Mouse (Mus musculus) liver, embryonic 16.5 days (tissue): Measurements from ENCODE around the gene Tmem107. TPM values are rescaled to one million over a fixed set of nuclear protein-coding genes. Genes with fewer than 3 reads are reported as not detected.

ENCODE experiments used
- ATAC-seq: fragments of 200-750 bp; cut with Nextera tagmentation; 2 replicates; pipeline ENCODE4 v1.8.0; 2017; ENCODE audit warnings: low read depth, mild to moderate bottlenecking, moderate number of reproducible peaks, moderate library complexity
- H3K27ac ChIP-seq: fragments of 300-500 bp; sonication (generic); 2 replicates; pipeline ENCODE4 v1.5.1; 2014; ENCODE audit warnings: mild to moderate bottlenecking, low read length
- H3K27me3 ChIP-seq: fragments of 300-500 bp; sonication (generic); 2 replicates; pipeline ENCODE4 v1.6.1; 2014; ENCODE audit warnings: low read depth, low read length, mixed read lengths; ENCODE audit not compliant: control insufficient read depth, insufficient read depth
- H3K36me3 ChIP-seq: fragments of 300-500 bp; sonication (generic); 2 replicates; pipeline ENCODE4 v1.6.1; 2014; ENCODE audit warnings: mild to moderate bottlenecking; ENCODE audit not compliant: control insufficient read depth, insufficient read depth
- H3K4me1 ChIP-seq: fragments of 300-500 bp; sonication (generic); 2 replicates; pipeline ENCODE4 v1.6.1; 2014; ENCODE audit warnings: low read depth, low read length, mixed read lengths; ENCODE audit not compliant: control insufficient read depth
- H3K4me2 ChIP-seq: fragments of 300-500 bp; sonication (generic); 2 replicates; pipeline ENCODE4 v1.6.1; 2014; ENCODE audit warnings: low read depth, low read length, mixed read lengths
- H3K4me3 ChIP-seq: fragments of 300-500 bp; sonication (generic); 2 replicates; pipeline ENCODE4 v1.5.1; 2014; ENCODE audit warnings: low read depth, mild to moderate bottlenecking, low read length
- H3K9ac ChIP-seq: fragments of 300-500 bp; sonication (generic); 2 replicates; pipeline ENCODE4 v1.6.1; 2014; ENCODE audit warnings: low read depth, low read length
- H3K9me3 ChIP-seq: fragments of 300-500 bp; sonication (generic); replicated peaks from 2 replicates; pipeline ENCODE4 v1.6.1; 2016; ENCODE audit warnings: low read length; ENCODE audit not compliant: control insufficient read depth
- WGBS: fragments of 180-500 bp; shearing (Covaris S2); extraction: QIAGEN DNeasy Blood & Tissue Kit; methylation state at CpG from one replicate; pipeline ENCODE4 v1.1.7; 2014; ENCODE audit not compliant: insufficient replicate concordance; 5-methylcytosine and 5-hydroxymethylcytosine counted together
- polyA plus RNA-seq: library from polyadenylated mRNA; unstranded; fragments of >200 nt; fragmentation: Nextera tagmentation; extraction: Ambion mirVana; gene quantifications from 2 replicates; pipeline ENCODE4 v1.2.1, GENCODE M21; 2015

Gene Tmem107
- polyA plus RNA-seq, 1 experiment from 2014 or later: 21.7 TPM

- Histone ChIP-seq H3K4me2 (peak overlapping the region; percentile 97), H3K27ac (peak overlapping the region; percentile 81), H3K9me3 (no peaks in the 10 kb centered on the region), H3K4me3 (peak overlapping the region; percentile 81), H3K9ac (peak overlapping the region; percentile 49), H3K27me3 (no peaks in the 10 kb centered on the region), H3K36me3 (no peaks in the 10 kb centered on the region), H3K4me1 (peaks cover 46% of the 10 kb centered on the region)
- under 1% methylated on average over 17 of the region's 17 CpGs for WGBS
- no peak for ATAC-seq
Measured at GRCm38 (mm10) chr11:69062194-69062760, 8.3 kb upstream of the Tmem107 start.

- peak; percentile 62 for ATAC-seq
- 0% methylated on average over 19 of the region's 19 CpGs for WGBS
- no peaks in the 10 kb centered on the region for H3K36me3 ChIP-seq
Measured at GRCm38 (mm10) chr11:69062761-69063224, 7.8 kb upstream of the Tmem107 start.

DNA sequence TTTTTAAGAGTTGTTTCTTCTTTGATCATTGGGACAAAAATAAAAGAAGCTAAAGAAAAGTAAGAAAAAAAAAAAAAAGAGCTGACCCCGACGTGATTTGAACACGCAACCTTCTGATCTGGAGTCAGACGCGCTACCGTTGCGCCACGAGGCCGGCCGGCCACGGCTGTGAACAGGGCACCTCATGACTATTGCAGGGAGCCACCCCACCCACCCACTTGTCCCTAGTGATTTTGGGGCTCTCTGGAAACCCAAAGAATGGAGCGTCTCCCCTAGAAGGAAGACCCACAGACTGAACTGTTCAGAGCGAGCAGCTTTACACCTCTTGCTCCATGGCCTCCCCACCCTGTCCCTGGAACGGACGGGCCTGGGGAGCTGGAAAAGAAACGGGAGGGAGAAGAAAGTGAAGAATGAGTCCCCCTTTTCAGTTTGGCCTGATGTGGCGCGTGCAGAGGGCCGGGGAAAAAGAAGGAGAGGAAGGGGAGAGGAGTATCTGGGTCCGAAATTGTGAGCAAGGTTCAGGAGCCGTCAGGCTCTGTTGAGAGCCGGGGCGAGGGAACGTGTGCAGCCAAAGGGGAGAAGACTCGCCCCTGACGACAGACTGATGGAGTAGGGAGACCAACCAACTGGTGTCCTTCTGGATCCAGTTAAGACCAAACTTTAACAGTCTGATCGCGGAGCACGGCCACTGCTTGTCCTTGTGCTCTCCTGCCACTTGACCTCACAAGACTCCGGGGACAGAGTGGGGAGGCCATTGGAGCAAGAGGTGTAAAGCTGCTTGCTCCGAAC lies 7.0 kb upstream of the Tmem107 start:
- under 1% methylated on average over 31 of the region's 31 CpGs for WGBS
- Histone ChIP-seq H3K4me2 (peak overlapping the region; percentile 97), H3K4me1 (peaks cover 43% of the 10 kb centered on the region), H3K9ac (peak overlapping the region; percentile 79), H3K27me3 (no peaks in the 10 kb centered on the region), H3K36me3 (no peaks in the 10 kb centered on the region), H3K27ac (peak overlapping the region; percentile 80), H3K4me3 (peak overlapping the region; percentile 81), H3K9me3 (no peaks in the 10 kb centered on the region)
- peak; percentile 28 for ATAC-seq

More at GRCm38 (mm10) chr11:69062761-69063224, 7.8 kb upstream of the Tmem107 start:
- Histone ChIP-seq H3K9ac (peak overlapping the region; percentile 79), H3K4me1 (peaks cover 50% of the 10 kb centered on the region), H3K4me2 (peak overlapping the region; percentile 97), H3K27me3 (no peaks in the 10 kb centered on the region), H3K4me3 (peak overlapping the region; percentile 81), H3K27ac (peak overlapping the region; percentile 81), H3K9me3 (no peaks in the 10 kb centered on the region)

GRCm38 (mm10) chr11:69064259-69065133 lies 6.1 kb upstream of the Tmem107 start:
- Histone ChIP-seq H3K36me3 (no peaks in the 10 kb centered on the region), H3K4me1 (peaks cover 42% of the 10 kb centered on the region), H3K9ac (peak overlapping the region; percentile 79), H3K27me3 (no peaks in the 10 kb centered on the region), H3K9me3 (no peaks in the 10 kb centered on the region), H3K27ac (peak overlapping the region; percentile 65), H3K4me3 (peak overlapping the region; percentile 81), H3K4me2 (peak overlapping the region; percentile 97)
- ATAC-seq: no peak
- 64% methylated on average over 9 of the region's 9 CpGs for WGBS

- WGBS: 68% methylated on average over 3 of the region's 3 CpGs
- Histone ChIP-seq H3K36me3 (no peaks in the 10 kb centered on the region), H3K4me1 (peaks cover 44% of the 10 kb centered on the region), H3K4me3 (no peak overlapping the region), H3K4me2 (peak overlapping the region; percentile 80), H3K9me3 (no peaks in the 10 kb centered on the region), H3K9ac (no peak overlapping the region; the same call in 1 of the 2 replicates), H3K27me3 (no peaks in the 10 kb centered on the region), H3K27ac (no peak overlapping the region)
- ATAC-seq: no peak
Measured at GRCm38 (mm10) chr11:69065394-69065925, 5.1 kb upstream of the Tmem107 start.

- ATAC-seq: peak; percentile 9; the same call in 1 of the 2 replicates
- peaks cover 42% of the 10 kb centered on the region for H3K4me1 ChIP-seq
- H3K4me2 ChIP-seq: peak overlapping the region; percentile 80
- no peaks in the 10 kb centered on the region for H3K36me3 ChIP-seq
- H3K27ac ChIP-seq: peak overlapping the region; percentile 58; the same call in 1 of the 2 replicates
- 2% methylated on average over 29 of the region's 29 CpGs for WGBS
- no peaks in the 10 kb centered on the region for H3K27me3 ChIP-seq
- no peaks in the 10 kb centered on the region for H3K9me3 ChIP-seq
- peak overlapping the region; percentile 58 for H3K9ac ChIP-seq
- peak overlapping the region; percentile 57 for H3K4me3 ChIP-seq
Measured at GRCm38 (mm10) chr11:69066163-69066861, 4.3 kb upstream of the Tmem107 start.

GRCm38 (mm10) chr11:69066956-69067355 lies 3.6 kb upstream of the Tmem107 start:
- Histone ChIP-seq H3K4me1 (peaks cover 43% of the 10 kb centered on the region), H3K4me3 (peak overlapping the region; percentile 57), H3K27ac (peak overlapping the region; percentile 58; the same call in 1 of the 2 replicates)

GRCm38 (mm10) chr11:69067601-69068000 lies 3.0 kb upstream of the Tmem107 start:
- H3K36me3 ChIP-seq: no peaks in the 10 kb centered on the region
- H3K4me1 ChIP-seq: peaks cover 45% of the 10 kb centered on the region
- H3K27ac ChIP-seq: no peak overlapping the region
- no peak overlapping the region for H3K9ac ChIP-seq
- H3K27me3 ChIP-seq: no peaks in the 10 kb centered on the region
- H3K4me3 ChIP-seq: no peak overlapping the region
- H3K9me3 ChIP-seq: no peaks in the 10 kb centered on the region
- H3K4me2 ChIP-seq: no peak overlapping the region
- no peak for ATAC-seq
- WGBS: 58% methylated on average over 6 of the region's 6 CpGs

More at GRCm38 (mm10) chr11:69066956-69067355, 3.6 kb upstream of the Tmem107 start:
- Histone ChIP-seq H3K4me2 (peak overlapping the region; percentile 80), H3K27me3 (no peaks in the 10 kb centered on the region), H3K9me3 (no peaks in the 10 kb centered on the region), H3K9ac (peak overlapping the region; percentile 58), H3K36me3 (no peaks in the 10 kb centered on the region)
- no peak for ATAC-seq
- WGBS: 10% methylated on average over 8 of the region's 8 CpGs
